Mouse (Mus musculus): ENCODE results near the gene Olfr313.

The Olfr313 gene

DNA sequence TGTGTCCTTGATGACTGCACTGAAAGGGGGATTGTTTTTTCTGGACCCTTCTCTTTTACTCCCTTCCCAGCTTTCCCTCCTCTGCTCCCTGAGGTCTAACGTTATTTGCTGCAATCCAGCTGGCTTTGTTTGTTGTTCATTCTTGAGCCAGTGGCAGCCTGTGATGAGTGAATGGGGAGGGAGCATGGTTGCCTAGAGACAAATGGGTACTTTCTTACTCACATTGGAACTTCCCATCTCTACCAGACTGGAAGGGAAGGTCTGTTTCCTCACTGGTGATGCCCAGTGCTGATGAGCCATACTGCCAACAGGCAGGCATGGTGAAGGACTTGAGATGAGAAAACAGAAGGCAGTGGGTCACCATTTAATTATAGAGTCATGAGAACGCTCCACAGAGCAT is 34.9 kb downstream of the Olfr313 start:
- DNase-seq (ENCODE audit: low spot score in 2 of 2): no peak

DNA sequence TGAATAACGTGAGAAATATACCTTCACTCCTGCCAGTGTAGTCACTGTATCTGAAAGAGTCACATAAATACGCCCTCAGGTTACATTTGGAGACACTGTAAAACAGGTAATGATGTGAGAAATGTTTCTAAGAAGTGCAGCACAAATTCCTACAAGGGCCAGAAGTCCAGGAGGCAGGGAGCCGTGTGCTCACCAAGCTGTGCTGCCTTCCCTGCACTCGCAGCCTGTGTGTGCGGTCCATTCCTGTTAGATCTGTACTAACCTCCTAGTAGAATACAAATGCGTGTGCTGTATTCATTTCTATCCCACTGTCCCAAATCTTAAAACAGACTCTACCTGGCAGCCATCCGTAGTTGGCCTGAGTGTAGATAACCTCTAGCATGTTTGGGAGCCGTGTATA is 45.9 kb downstream of the Olfr313 start:
- no peak for DNase-seq (ENCODE audit: low spot score in 2 of 2)

DNA sequence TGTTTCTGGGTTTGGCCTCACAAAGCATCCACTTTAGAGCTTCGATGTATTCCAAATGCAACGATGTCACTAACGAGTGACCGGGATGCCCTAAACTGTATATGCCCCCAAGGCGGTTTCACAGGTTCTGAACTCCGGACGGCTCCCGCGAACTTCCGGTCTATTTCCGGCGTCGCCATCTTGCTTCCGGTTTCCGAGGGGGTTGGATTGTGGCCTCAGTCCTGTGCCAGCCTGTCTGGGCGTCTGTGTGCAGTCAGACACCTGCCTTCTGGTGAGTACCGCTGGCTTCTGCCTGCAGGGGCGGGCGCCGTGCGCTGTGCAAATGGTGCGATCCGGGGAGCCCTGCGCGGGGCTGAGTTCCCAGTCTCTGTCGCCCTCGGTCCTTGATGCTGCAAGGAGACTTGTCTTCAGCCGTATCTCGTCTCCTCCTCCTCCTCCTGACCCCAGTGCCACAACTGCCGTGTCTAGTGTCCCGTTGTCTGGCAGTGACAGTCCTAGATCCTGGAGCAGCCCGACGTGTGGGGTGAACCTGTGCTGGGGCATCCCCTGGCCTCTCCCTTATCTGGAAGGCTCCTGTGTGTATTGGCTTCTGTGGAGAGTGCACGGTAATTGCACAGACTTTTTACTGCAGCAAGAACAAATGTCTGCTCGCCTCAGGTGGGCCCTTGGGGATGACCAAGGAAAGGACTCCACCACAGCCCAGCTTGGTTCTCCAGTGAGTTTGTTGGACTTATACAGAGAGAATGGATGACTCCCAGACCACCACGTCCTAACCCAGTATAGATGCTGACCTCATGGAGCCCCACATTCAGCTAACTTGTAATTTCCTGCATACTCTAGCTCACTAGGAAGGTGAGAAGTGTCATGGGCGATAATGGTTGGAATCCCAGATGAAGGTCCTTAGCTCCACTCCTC is 52.5 kb downstream of the Olfr313 start, which contains the start of gene 2810021J22Rik:
Gene 2810021J22Rik (plus strand): TSS at position 178 of the 915 bp plus-strand sequence.
- DNase-seq (ENCODE audit: low spot score in 2 of 2): peak; percentile 76 to 78

DNA sequence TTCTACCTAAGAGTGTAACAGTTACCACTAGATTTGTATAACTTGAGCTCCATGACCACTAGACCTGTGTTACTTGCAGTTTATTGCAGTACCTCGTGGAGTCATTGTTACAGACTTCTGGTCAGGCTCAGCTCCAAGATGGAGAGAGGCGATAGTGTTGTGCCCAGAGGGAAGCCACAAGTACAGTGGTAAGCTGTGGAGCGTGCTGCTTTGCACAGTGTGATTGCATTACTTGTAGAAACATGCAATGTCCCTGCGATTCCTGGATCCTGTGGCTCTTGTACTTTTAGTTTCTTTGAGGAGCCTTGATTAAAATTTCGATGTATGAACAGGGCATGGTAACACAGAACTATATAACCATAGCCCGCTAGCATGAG is 53.1 kb downstream of the Olfr313 start:
- no peak for DNase-seq (ENCODE audit: low spot score in 2 of 2)

Data from urinary bladder, adult 18-20 months (tissue).